23 mouse cellular contexts compared by ENCODE assay signal in genomic region chr13:70702904-70703303, GRCm38 (mm10).
A peak's percentile ranks its signal among the peaks of the same experiment; 100 is the strongest.
DNase-seq lines count a peak whose midpoint lies in the region; ATAC-seq and TF ChIP-seq lines count a peak whose summit lies in the region.
"Had no signal": no experiment of that assay in that cellular context is flagged by ENCODE, and none has a peak within 500 bp of the region (broad histone marks: within the 10 kb centered on the region; RNA-seq: fewer than 3 reads in every experiment).

No protein-coding gene starts in this region.

- no peak for DNase-seq in forebrain, postnatal 0 days
- DNase-seq in forebrain, embryonic 14.5 days (ENCODE audit: low spot score), result no peak
- no peak for DNase-seq in heart, postnatal 10 days
- peak; percentile 13 for DNase-seq in layer of hippocampus, adult 9-10 months (ENCODE audit: low spot score)
- DNase-seq in layer of hippocampus, postnatal 36 days, result no peak
- DNase-seq in c-Kit-positive CD71-positive TER-119-positive erythroid progenitor cells, embryonic 14.5 days (ENCODE audit: low spot score), result no peak
- DNase-seq: adrenal gland, postnatal 14 days; cerebellum, adult 11 months; cerebellum, postnatal 10 days; kidney, adult 11 months; left cerebral cortex, postnatal 4 days; lung, postnatal 10 days; thymus, adult 18-20 months; thymus, postnatal 36 days had no signal

- no peak overlapping the region for H3K27ac ChIP-seq in forebrain, postnatal 0 days (ENCODE audit: low read depth, low read length)
- H3K27ac ChIP-seq in forebrain, embryonic 14.5 days (ENCODE audit: low read depth, low read length), result no peak overlapping the region
- 0 out of 2 replicates have a peak overlapping the region, but pooled peaks have one; percentile 4 for H3K27ac ChIP-seq in heart, embryonic 16.5 days (ENCODE audit: low read length)
- peak overlapping the region; percentile 8; the same call in 1 of the 2 replicates for H3K27ac ChIP-seq in embryonic fibroblast, embryonic 13.5 days (ENCODE audit: insufficient read depth, low read length)
- H3K27ac ChIP-seq: embryonic facial prominence, embryonic 15.5 days; hindbrain, embryonic 15.5 days; limb, embryonic 15.5 days; liver, embryonic 15.5 days had no signal

- peak; percentile 48; the same call in 1 of the 2 replicates for ATAC-seq in forebrain, postnatal 0 days
- ATAC-seq in forebrain, embryonic 14.5 days, result no peak
- no peak for ATAC-seq in heart, embryonic 16.5 days (replicated peaks; ENCODE audit: extremely low read depth, insufficient read depth, low FRiP score)
- ATAC-seq: CD4-positive, CD25-positive, alpha-beta regulatory T cell, adult 4 months; forebrain, embryonic 16.5 days had no signal

- 63% methylated on average over 4 of the region's 4 CpGs for WGBS in forebrain, postnatal 0 days
- 76% methylated on average over 4 of the region's 4 CpGs for WGBS in forebrain, embryonic 14.5 days
- 16% methylated on average over 4 of the region's 4 CpGs for WGBS in heart, embryonic 16.5 days

- no peak for TF ChIP-seq POLR2A in embryonic fibroblast, embryonic 13.5 days (IDR thresholded peaks at IDR 0.05; ENCODE audit: low read depth, low read length)

- H3K4me3 ChIP-seq in forebrain, postnatal 0 days (ENCODE audit: low read depth, low read length), result no peak overlapping the region
- H3K4me3 ChIP-seq in forebrain, embryonic 14.5 days (ENCODE audit: low read depth, low read length), result no peak overlapping the region
- H3K4me3 ChIP-seq in heart, embryonic 16.5 days (ENCODE audit: low read length), result no peak overlapping the region
- no peak overlapping the region for H3K4me3 ChIP-seq in embryonic fibroblast, embryonic 13.5 days (ENCODE audit: insufficient read depth, low read length)
- H3K4me3 ChIP-seq: embryonic facial prominence, embryonic 15.5 days; hindbrain, embryonic 15.5 days; limb, embryonic 15.5 days; liver, embryonic 15.5 days had no signal

- no peak overlapping the region for H3K4me2 ChIP-seq in forebrain, postnatal 0 days (ENCODE audit: low read depth)
- H3K4me2 ChIP-seq in forebrain, embryonic 14.5 days (ENCODE audit: low read length), result no peak overlapping the region
- no peak overlapping the region for H3K4me2 ChIP-seq in heart, embryonic 16.5 days (ENCODE audit: low read depth, low read length)
- H3K4me2 ChIP-seq: embryonic facial prominence, embryonic 15.5 days; hindbrain, embryonic 15.5 days; limb, embryonic 15.5 days; liver, embryonic 15.5 days; midbrain, embryonic 11.5 days had no signal

- H3K36me3 ChIP-seq in forebrain, postnatal 0 days (ENCODE audit: insufficient read depth), result no peaks in the 10 kb centered on the region
- H3K36me3 ChIP-seq in forebrain, embryonic 14.5 days (ENCODE audit: control insufficient read depth, insufficient read depth, low read length), result no peaks in the 10 kb centered on the region
- H3K36me3 ChIP-seq in heart, embryonic 16.5 days (ENCODE audit: control insufficient read depth, insufficient read depth), result no peaks in the 10 kb centered on the region
- H3K36me3 ChIP-seq: embryonic facial prominence, embryonic 15.5 days; hindbrain, embryonic 15.5 days; limb, embryonic 15.5 days; liver, embryonic 15.5 days had no signal

- no peaks in the 10 kb centered on the region for H3K9me3 ChIP-seq in forebrain, postnatal 0 days (ENCODE audit: low read length)
- no peaks in the 10 kb centered on the region for H3K9me3 ChIP-seq in forebrain, embryonic 14.5 days (replicated peaks; ENCODE audit: control insufficient read depth, low read length)
- no peaks in the 10 kb centered on the region for H3K9me3 ChIP-seq in heart, embryonic 16.5 days (replicated peaks; ENCODE audit: control insufficient read depth, low read length)
- H3K9me3 ChIP-seq: embryonic facial prominence, embryonic 15.5 days; hindbrain, embryonic 15.5 days; limb, embryonic 15.5 days; liver, embryonic 15.5 days had no signal

- H3K27me3 ChIP-seq in forebrain, postnatal 0 days (ENCODE audit: insufficient read depth, low read length), result no peaks in the 10 kb centered on the region
- H3K27me3 ChIP-seq in forebrain, embryonic 14.5 days (replicated peaks; ENCODE audit: control insufficient read depth, insufficient read depth, low read length), result no peaks in the 10 kb centered on the region
- no peaks in the 10 kb centered on the region for H3K27me3 ChIP-seq in heart, embryonic 16.5 days (ENCODE audit: control insufficient read depth, insufficient read depth, low read length)
- H3K27me3 ChIP-seq: embryonic facial prominence, embryonic 15.5 days; hindbrain, embryonic 15.5 days; limb, embryonic 15.5 days; liver, embryonic 15.5 days had no signal

- no peak for TF ChIP-seq CTCF in forebrain, postnatal 0 days (IDR thresholded peaks at IDR 0.05; ENCODE audit: low read depth)
- TF ChIP-seq CTCF in embryonic fibroblast, embryonic 13.5 days (IDR thresholded peaks at IDR 0.05; ENCODE audit: borderline replicate concordance, insufficient read depth, low read length), result no peak

- H3K9ac ChIP-seq in forebrain, postnatal 0 days, result no peak overlapping the region
- H3K9ac ChIP-seq in forebrain, embryonic 14.5 days (ENCODE audit: low read length), result no peak overlapping the region
- H3K9ac ChIP-seq in heart, embryonic 16.5 days (ENCODE audit: low read length), result no peak overlapping the region
- H3K9ac ChIP-seq: embryonic facial prominence, embryonic 15.5 days; hindbrain, embryonic 15.5 days; limb, embryonic 15.5 days; liver, embryonic 15.5 days had no signal

- H3K4me1 ChIP-seq in forebrain, postnatal 0 days (ENCODE audit: insufficient read depth), result no peaks in the 10 kb centered on the region
- H3K4me1 ChIP-seq in forebrain, embryonic 14.5 days (ENCODE audit: control insufficient read depth, insufficient read depth, low read length), result no peaks in the 10 kb centered on the region
- peaks cover 5% of the 10 kb centered on the region; the same call in 1 of the 2 replicates for H3K4me1 ChIP-seq in heart, embryonic 16.5 days (ENCODE audit: control insufficient read depth, insufficient read depth, low read length)
- no peaks in the 10 kb centered on the region for H3K4me1 ChIP-seq in embryonic fibroblast, embryonic 13.5 days (ENCODE audit: control insufficient read depth, insufficient read depth, low read length)
- H3K4me1 ChIP-seq: embryonic facial prominence, embryonic 15.5 days; hindbrain, embryonic 15.5 days; limb, embryonic 15.5 days; liver, embryonic 15.5 days had no signal

- intact Hi-C loops in heart, postnatal 10 days (cut with DNase I), result no loop called here

Comparison
In these comparisons a context has a peak if more than half of its experiments do, and no peak if none do; other contexts are left out.
1. H3K27ac ChIP-seq: peak in heart, embryonic 16.5 days (single experiment) and embryonic fibroblast, embryonic 13.5 days (single experiment); none in forebrain, postnatal 0 days (single experiment) and forebrain, embryonic 14.5 days (single experiment).